Mouse (Mus musculus) B cell, adult 2 months (primary cell): Measurements from ENCODE around the gene Camk2b.
A peak's percentile ranks its signal among the peaks of the same experiment; 100 is the strongest.

ENCODE experiments used
- DNase-seq, 2 experiments: peaks; one replicate each; pipeline ENCODE4 v3.0.0; 2022

The Camk2b gene

DNA sequence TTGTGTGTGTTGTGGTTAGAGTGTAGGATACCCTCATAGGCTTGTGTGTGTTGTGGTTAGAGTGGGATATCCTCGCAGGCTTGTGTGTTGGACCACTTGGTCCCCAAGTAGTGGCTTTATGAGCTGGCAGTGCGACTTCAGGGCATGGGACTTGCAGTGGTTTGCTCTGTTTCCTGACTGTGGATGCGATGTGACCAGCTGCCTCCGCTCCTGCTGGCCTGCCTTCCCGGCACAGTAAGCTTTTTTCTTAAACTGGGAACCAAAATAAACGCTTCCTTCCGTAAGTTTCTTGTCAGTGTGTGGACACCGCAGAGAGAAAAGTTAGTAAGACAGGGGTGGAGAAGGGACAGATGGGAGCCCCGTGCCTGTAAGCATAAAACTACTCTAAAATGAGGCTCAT lies 18.0 kb downstream of the Camk2b start:
- no peak for DNase-seq

DNA sequence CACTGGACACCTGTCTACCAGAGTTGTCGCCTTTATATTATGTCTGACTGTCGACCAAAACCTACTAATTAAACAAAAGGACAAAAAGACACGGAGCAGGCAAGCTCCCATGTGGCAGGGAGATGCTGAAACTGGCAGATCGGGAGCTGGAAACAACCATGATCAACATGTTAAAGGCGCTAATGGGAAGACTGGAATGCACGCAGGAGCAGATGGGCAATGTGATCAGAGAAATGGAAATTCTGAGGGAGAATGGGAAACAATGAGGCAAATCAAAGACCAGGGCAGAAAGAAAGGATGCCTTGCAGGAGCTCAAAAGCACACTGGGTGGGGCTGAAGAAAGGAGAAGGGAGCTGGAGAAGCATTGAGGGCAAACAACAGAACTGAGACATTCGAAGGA lies 27.2 kb downstream of the Camk2b start:
- no peak for DNase-seq

- DNase-seq: no peak
Measured at GRCm38 (mm10) chr11:6037686-6038085, 28.5 kb downstream of the Camk2b start.

GRCm38 (mm10) chr11:6037198-6037597 lies 29.0 kb downstream of the Camk2b start:
- no peak for DNase-seq

DNA sequence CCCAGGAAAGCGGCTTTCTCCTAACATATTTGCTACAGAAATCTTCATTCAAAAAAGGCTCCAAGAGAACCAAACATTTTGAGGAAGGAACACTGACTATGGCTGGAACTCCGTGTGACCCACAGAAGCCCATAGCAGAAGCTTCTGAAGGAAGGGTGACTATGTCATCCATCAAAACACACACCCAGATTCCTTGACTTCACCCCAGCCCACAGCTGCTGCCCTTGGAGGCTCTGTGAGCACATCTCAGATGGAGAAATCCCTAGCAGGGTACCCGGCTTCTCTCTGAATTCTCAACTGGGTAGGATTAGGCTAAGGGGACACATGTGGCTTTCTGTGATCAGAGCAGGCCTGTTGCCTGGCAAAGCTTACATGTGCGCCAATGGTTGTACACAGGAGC lies 29.7 kb downstream of the Camk2b start:
- no peak for DNase-seq

DNA sequence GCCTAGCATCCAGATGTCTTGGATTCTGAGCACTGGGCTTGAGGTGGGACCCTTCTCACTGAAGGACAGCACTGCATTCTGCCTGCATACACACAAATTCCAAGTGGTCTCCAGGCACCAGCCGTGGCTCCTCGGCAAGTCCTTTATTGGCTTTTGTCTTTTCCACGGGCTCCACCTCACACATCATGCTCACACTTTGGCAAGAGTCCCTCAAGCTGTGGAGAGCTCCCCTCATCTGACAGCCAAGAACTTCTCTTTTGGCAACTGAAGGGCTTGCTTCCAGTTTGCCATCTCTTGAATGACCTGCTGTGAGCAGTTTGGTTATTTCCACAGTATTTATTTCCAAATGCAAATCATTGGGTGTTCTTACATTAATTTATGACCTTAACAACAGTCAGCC lies 30.6 kb downstream of the Camk2b start:
- DNase-seq: no peak

GRCm38 (mm10) chr11:6034740-6035139 lies 31.4 kb downstream of the Camk2b start:
- no peak for DNase-seq

DNA sequence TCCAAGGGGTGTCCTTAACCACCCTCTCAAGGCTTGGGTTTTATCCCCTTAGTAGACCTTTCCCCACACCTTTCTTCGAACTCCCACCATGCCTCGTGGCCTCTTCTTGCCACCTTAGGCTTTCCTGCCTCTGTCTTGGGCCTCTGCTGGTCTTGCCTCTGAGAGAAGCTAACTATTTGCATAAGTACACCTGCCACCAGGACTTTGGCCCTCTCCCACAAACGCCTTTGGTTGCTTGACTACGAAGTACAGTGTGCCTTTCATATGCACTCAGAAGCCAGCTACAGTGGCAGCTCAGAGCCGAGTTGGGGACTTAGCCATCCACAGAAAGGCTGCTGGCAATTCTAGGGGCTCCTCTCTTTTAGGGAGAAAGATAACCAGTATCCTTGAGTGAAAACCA lies 32.4 kb downstream of the Camk2b start:
- no peak for DNase-seq

- peak; percentile 79 to 81 for DNase-seq
Measured at GRCm38 (mm10) chr11:6033147-6033546, 33.0 kb downstream of the Camk2b start.

- DNase-seq: no peak
Measured at GRCm38 (mm10) chr11:6030650-6031049, 35.5 kb downstream of the Camk2b start.

GRCm38 (mm10) chr11:6029790-6030189 lies 36.4 kb downstream of the Camk2b start:
- DNase-seq: no peak

DNA sequence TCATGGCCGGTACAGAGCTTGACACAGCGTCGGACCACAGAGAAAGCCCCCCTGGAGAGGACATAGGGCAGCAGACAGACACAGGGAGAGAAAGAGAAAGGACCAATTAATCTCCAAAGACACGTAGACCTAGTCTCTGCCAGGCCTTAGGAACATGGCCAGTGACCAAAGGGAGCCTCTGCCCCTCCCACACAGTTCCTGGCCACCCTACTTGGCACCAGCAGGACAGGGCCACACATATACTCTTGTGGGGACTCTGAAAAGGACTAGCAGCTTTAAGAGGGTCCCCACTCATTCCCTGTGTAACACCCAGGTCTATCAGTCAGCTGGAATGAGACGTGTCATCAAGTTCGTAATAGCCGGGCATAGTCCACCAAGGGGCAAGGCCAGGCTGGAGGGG lies 37.3 kb downstream of the Camk2b start:
- DNase-seq: no peak

DNA sequence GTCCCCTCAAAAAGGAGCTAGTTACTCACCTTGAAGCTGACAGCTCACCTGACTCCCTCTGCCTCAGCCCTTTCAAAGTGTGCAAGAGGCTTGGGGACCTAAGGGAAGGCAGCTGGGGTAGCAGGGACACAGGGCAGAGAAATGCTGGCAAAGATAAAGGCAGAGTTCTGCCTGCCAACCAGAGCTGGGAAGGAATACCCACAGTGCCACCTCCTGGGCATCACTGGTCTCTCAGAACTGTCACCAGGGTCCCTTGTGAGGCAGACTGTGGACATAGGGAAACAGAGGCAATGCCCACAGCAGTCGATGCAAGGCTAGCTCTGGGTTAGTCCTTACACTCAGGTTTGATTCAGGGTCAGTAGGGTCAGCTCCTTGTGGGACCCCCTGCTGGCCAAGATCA lies 39.8 kb downstream of the Camk2b start:
- DNase-seq: peak; percentile 62 to 71

- no peak for DNase-seq
Measured at GRCm38 (mm10) chr11:6024923-6025652, 41.1 kb downstream of the Camk2b start.

DNA sequence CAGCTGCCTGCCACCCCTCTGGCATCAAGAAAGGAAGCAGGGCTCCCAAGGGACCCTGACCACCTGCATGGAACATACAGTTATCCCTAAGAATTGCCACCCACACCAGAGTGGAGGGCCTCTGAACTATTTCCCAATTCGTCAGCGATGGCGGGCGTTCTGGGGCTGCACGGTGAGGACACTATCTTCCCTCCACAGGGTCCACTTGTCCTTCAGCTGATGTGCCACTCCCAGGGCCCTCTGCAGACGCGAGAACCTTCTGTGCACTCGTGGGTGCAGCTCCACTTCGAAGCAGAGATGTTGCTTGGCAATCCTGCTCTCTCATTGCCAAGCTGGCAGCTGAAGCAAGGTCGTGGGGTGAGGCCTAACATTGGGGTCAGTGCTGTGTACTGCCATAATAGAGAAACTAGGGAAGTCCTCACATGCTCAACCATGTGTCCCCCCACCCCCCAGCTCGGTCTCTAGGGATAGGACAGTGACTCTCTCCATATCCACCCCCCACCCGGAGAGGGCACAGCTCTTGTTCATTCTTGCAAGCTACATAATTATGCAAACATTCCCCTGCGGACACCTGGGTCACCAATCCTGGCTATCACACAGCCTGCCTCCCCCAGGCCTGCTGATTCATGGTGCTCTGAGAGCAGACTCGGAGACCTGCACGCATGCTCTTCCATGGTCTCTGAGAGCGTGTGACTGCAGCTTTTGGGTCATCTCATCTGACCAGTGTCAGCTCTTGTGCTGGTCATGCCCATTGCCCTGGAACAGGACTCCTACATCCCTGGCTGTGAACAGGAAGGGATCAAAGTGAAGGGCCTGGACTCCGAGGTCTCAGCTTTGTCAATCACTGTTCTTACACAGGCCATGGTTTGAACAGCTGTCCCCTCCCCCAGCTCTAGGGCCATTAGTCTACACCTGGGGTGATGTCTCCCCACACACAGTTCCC lies 45.0 kb downstream of the Camk2b start:
- DNase-seq: no peak

DNA sequence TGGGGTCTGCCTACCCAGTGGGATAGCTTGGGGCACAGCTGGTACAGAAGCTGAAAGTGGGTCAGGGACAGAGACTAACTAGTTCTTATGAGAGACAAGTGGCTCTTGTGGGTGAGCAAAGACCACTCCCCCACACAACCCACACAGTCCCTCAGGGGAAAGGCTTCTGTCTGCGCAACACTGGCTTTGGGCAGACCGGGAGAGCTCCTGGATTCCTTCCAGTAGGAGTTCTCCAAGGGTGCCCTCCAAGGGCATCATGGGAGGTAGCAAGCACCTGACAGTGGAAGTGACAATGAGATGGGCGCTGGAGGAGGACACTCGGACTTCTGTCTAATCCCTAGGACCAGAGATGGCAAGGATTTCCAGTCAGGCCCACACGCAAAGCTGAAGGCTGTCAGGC lies 45.8 kb downstream of the Camk2b start:
- no peak for DNase-seq

GRCm38 (mm10) chr11:6018218-6019010 lies 47.7 kb downstream of the Camk2b start:
- DNase-seq: peak; percentile 46 to 54

- DNase-seq: no peak
Measured at GRCm38 (mm10) chr11:6017484-6018140, 48.5 kb downstream of the Camk2b start.

GRCm38 (mm10) chr11:6016797-6017395 lies 49.3 kb downstream of the Camk2b start:
- no peak for DNase-seq

DNA sequence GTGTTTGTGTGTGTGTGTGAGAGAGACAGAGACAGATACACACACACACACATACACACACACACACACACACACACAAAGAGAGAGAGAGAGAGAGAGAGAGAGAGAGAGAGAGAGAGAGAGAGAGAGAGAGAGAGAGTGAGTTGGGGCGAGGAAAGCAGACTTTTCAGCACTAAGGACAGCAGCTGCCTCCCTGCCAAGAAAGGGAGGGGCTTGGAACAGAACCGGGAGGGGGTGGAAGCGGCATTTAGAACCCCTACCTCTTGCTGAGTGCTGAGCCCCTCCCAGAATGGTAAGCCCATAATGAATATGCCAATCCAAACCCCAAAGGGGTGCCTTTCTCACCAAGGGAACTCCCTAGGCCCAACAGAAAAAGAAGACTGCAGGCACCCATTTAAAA lies 49.8 kb downstream of the Camk2b start:
- no peak for DNase-seq

GRCm38 (mm10) chr11:6015011-6015431 lies 51.1 kb downstream of the Camk2b start:
- DNase-seq: no peak

DNA sequence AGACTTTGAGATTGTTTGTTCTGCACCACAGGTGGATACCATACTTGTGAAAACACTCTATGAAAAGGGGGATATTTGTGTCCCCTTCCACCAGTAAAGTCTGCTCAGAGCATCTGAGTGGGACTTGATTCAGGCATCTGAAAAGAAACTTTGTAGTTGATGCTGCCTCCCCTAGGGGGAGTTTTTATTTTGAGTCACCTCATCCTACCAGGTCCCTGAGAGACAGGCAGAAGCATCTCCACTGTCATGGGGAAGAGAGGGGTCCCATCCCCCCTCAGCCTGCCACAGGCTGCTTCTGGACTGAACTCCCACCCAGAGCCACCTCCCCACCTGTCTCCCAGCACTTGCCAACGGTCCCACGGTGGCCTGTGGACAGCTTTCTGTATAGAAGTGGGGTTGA lies 52.8 kb downstream of the Camk2b start:
- DNase-seq: peak in 1 of 2 experiments; percentile 33
